Mouse (Mus musculus) heart, embryonic 16.5 days (tissue): ENCODE results near the gene Klf13. TPM values are rescaled to one million over a fixed set of nuclear protein-coding genes. Genes with fewer than 3 reads are reported as not detected.

ENCODE experiments used
- ATAC-seq: fragments of 200-750 bp; cut with Nextera tagmentation; replicated peaks from 2 replicates; pipeline ENCODE4 v1.8.0; 2017; ENCODE audit warnings: moderate number of reproducible peaks; ENCODE audit not compliant: insufficient read depth, low FRiP score; ENCODE audit errors: extremely low read depth
- H3K27ac ChIP-seq: fragments of 300-500 bp; sonication (generic); 2 replicates; pipeline ENCODE4 v1.5.1; 2014; ENCODE audit warnings: mild to moderate bottlenecking, low read length, control low read depth, moderate library complexity
- H3K27me3 ChIP-seq: fragments of 300-500 bp; sonication (generic); 2 replicates; pipeline ENCODE4 v1.6.1; 2014; ENCODE audit warnings: low read length, mixed read lengths; ENCODE audit not compliant: control insufficient read depth, insufficient read depth
- H3K36me3 ChIP-seq: fragments of 300-500 bp; sonication (generic); 2 replicates; pipeline ENCODE4 v1.6.1; 2014; ENCODE audit not compliant: control insufficient read depth, insufficient read depth
- H3K4me1 ChIP-seq: fragments of 300-500 bp; sonication (generic); 2 replicates; pipeline ENCODE4 v1.6.1; 2014; ENCODE audit warnings: low read length, mixed read lengths; ENCODE audit not compliant: control insufficient read depth, insufficient read depth
- H3K4me2 ChIP-seq: fragments of 300-500 bp; sonication (generic); 2 replicates; pipeline ENCODE4 v1.6.1; 2014; ENCODE audit warnings: low read depth, mild to moderate bottlenecking, control low read depth, low read length
- H3K4me3 ChIP-seq: fragments of 300-500 bp; sonication (generic); 2 replicates; pipeline ENCODE4 v1.5.1; 2014; ENCODE audit warnings: mild to moderate bottlenecking, control low read depth, low read length
- H3K9ac ChIP-seq: fragments of 300-500 bp; sonication (generic); 2 replicates; pipeline ENCODE4 v1.6.1; 2014; ENCODE audit warnings: low read length, control low read depth
- H3K9me3 ChIP-seq: fragments of 300-500 bp; sonication (generic); replicated peaks from 2 replicates; pipeline ENCODE4 v1.6.1; 2016; ENCODE audit warnings: low read length; ENCODE audit not compliant: control insufficient read depth
- WGBS: fragments of 180-500 bp; shearing (Covaris S2); extraction: QIAGEN DNeasy Blood & Tissue Kit; methylation state at CpG from one replicate; pipeline ENCODE4 v1.1.7; 2014; 5-methylcytosine and 5-hydroxymethylcytosine counted together
- polyA plus RNA-seq: library from polyadenylated mRNA; unstranded; fragments of >200 nt; fragmentation: Nextera tagmentation; extraction: Ambion mirVana; gene quantifications from 2 replicates; pipeline ENCODE4 v1.2.1, GENCODE M21; 2015

Gene Klf13
- polyA plus RNA-seq, 1 experiment from 2014 or later: 24.2 TPM

- ATAC-seq: no peak
- 59% methylated on average over 12 of the region's 12 CpGs for WGBS
- H3K4me3 ChIP-seq: no peak overlapping the region
Observed at GRCm38 (mm10) chr7:63912924-63913723, 25.6 kb downstream of the Klf13 start.

GRCm38 (mm10) chr7:63912234-63912810, 26.4 kb downstream of the Klf13 start:
- 35% methylated on average over 7 of the region's 7 CpGs for WGBS
- Histone ChIP-seq H3K27ac (peak overlapping the region; percentile 86), H3K9me3 (no peaks in the 10 kb centered on the region), H3K4me3 (no peak overlapping the region), H3K9ac (peak overlapping the region; percentile 49), H3K36me3 (no peaks in the 10 kb centered on the region), H3K27me3 (no peaks in the 10 kb centered on the region), H3K4me1 (peaks cover 70% of the 10 kb centered on the region), H3K4me2 (peak overlapping the region; percentile 5; the same call in 1 of the 2 replicates)
- peak; percentile 2; the same call in 1 of the 2 replicates for ATAC-seq

More at GRCm38 (mm10) chr7:63912924-63913723, 25.6 kb downstream of the Klf13 start:
- H3K9ac ChIP-seq: no peak overlapping the region
- peaks cover 72% of the 10 kb centered on the region for H3K4me1 ChIP-seq
- no peak overlapping the region for H3K4me2 ChIP-seq
- no peaks in the 10 kb centered on the region for H3K36me3 ChIP-seq
- H3K27me3 ChIP-seq: no peaks in the 10 kb centered on the region
- peak overlapping the region; percentile 86; the same call in 1 of the 2 replicates for H3K27ac ChIP-seq
- no peaks in the 10 kb centered on the region for H3K9me3 ChIP-seq

GRCm38 (mm10) chr7:63911383-63912233, 27.1 kb downstream of the Klf13 start:
- peak overlapping the region; percentile 49 for H3K9ac ChIP-seq
- 33% methylated on average over 8 of the region's 8 CpGs for whole genome bisulfite sequencing
- no peaks in the 10 kb centered on the region for H3K36me3 ChIP-seq
- no peaks in the 10 kb centered on the region for H3K9me3 ChIP-seq
- no peaks in the 10 kb centered on the region for H3K27me3 ChIP-seq
- peak overlapping the region; percentile 5; the same call in 1 of the 2 replicates for H3K4me2 ChIP-seq
- H3K27ac ChIP-seq: peak overlapping the region; percentile 86
- H3K4me1 ChIP-seq: peaks cover 68% of the 10 kb centered on the region
- no peak overlapping the region for H3K4me3 ChIP-seq
- peak; percentile 84 for ATAC-seq

GRCm38 (mm10) chr7:63910912-63911311, 27.8 kb downstream of the Klf13 start:
- H3K27ac ChIP-seq: peak overlapping the region; percentile 86
- no peak for ATAC-seq

GRCm38 (mm10) chr7:63910225-63910624, 28.5 kb downstream of the Klf13 start:
- no peak overlapping the region; the same call in 1 of the 2 replicates for H3K27ac ChIP-seq

More at GRCm38 (mm10) chr7:63910912-63911311, 27.8 kb downstream of the Klf13 start:
- WGBS: 48% methylated on average over 4 of the region's 4 CpGs
- Histone ChIP-seq H3K9me3 (no peaks in the 10 kb centered on the region), H3K4me1 (peaks cover 64% of the 10 kb centered on the region), H3K27me3 (no peaks in the 10 kb centered on the region), H3K9ac (no peak overlapping the region), H3K4me2 (no peak overlapping the region), H3K36me3 (no peaks in the 10 kb centered on the region), H3K4me3 (no peak overlapping the region)

GRCm38 (mm10) chr7:63908496-63909285, 30.0 kb downstream of the Klf13 start:
- Histone ChIP-seq H3K27ac (peak overlapping the region; percentile 72), H3K9ac (0 out of 2 replicates have a peak overlapping the region, but pooled peaks have one; percentile 36), H3K36me3 (no peaks in the 10 kb centered on the region), H3K4me2 (peak overlapping the region; percentile 31), H3K9me3 (no peaks in the 10 kb centered on the region), H3K27me3 (no peaks in the 10 kb centered on the region), H3K4me1 (peaks cover 66% of the 10 kb centered on the region), H3K4me3 (no peak overlapping the region; the same call in 1 of the 2 replicates)
- ATAC-seq: no peak
- 32% methylated on average over 10 of the region's 11 CpGs for WGBS

More at GRCm38 (mm10) chr7:63910225-63910624, 28.5 kb downstream of the Klf13 start:
- H3K36me3 ChIP-seq: no peaks in the 10 kb centered on the region
- no peak overlapping the region for H3K4me2 ChIP-seq
- no peaks in the 10 kb centered on the region for H3K27me3 ChIP-seq
- H3K9me3 ChIP-seq: no peaks in the 10 kb centered on the region
- 43% methylated on average over 5 of the region's 5 CpGs for WGBS
- ATAC-seq: no peak
- H3K9ac ChIP-seq: no peak overlapping the region
- H3K4me1 ChIP-seq: peaks cover 70% of the 10 kb centered on the region
- H3K4me3 ChIP-seq: no peak overlapping the region

- H3K27ac ChIP-seq: peak overlapping the region; percentile 72
- 73% methylated on average over 5 of the region's 5 CpGs for WGBS
- peak overlapping the region; percentile 31; the same call in 1 of the 2 replicates for H3K4me2 ChIP-seq
- H3K9me3 ChIP-seq: no peaks in the 10 kb centered on the region
- no peaks in the 10 kb centered on the region for H3K36me3 ChIP-seq
- peaks cover 67% of the 10 kb centered on the region for H3K4me1 ChIP-seq
- H3K9ac ChIP-seq: no peak overlapping the region
- ATAC-seq: no peak
- no peak overlapping the region for H3K4me3 ChIP-seq
- H3K27me3 ChIP-seq: no peaks in the 10 kb centered on the region
Observed at GRCm38 (mm10) chr7:63907778-63908495, 30.8 kb downstream of the Klf13 start.
